Mouse (Mus musculus): ENCODE data around the gene Rab7.

Rab7 gene

GRCm38 (mm10) chr6:88044577-88045405, at the start of gene Rab7:
Gene Rab7, minus strand, starts transcription at chr6:88045270.
- DNase-seq (ENCODE audit: low read depth, low spot score): peak; percentile 97

GRCm38 (mm10) chr6:88088971-88089370, 43.9 kb upstream of the Rab7 start:
- peak; percentile 24 for DNase-seq (ENCODE audit: low read depth, low spot score)

GRCm38 (mm10) chr6:88084278-88085151, 39.4 kb upstream of the Rab7 start, which contains the start of gene Rpn1:
Gene Rpn1, plus strand, starts transcription at chr6:88084482.
- peak; percentile 98 for DNase-seq (ENCODE audit: low read depth, low spot score)

GRCm38 (mm10) chr6:88083672-88084071, 38.6 kb upstream of the Rab7 start:
- DNase-seq (ENCODE audit: low read depth, low spot score): no peak

- no peak for DNase-seq (ENCODE audit: low read depth, low spot score)
Observed at GRCm38 (mm10) chr6:88083095-88083494, 38.0 kb upstream of the Rab7 start.

GRCm38 (mm10) chr6:88075960-88076517, 31.0 kb upstream of the Rab7 start:
- DNase-seq (ENCODE audit: low read depth, low spot score): no peak

- peak; percentile 97 for DNase-seq (ENCODE audit: low read depth, low spot score)
Observed at GRCm38 (mm10) chr6:88074752-88075554, 29.9 kb upstream of the Rab7 start.

DNA sequence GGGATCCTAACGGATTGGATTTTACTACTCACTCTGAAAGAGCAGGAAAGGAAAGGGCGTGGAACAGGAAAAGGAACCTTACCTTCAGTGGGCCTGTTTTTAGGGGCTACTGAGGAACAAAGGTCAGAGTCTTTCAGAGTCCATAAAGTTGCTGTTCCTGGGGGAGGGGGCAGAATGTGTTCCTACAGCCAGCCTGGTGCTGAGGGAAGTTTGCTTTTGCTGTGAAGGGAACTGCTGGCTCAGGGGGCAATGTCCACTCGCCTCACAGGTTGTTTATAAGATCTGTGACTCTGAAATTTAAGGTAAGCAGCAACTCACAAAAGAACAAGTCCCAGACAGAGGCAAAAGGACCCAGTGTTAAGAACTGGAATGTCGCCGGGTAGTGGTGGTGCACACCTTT, 26.1 kb upstream of the Rab7 start:
- DNase-seq (ENCODE audit: low read depth, low spot score): no peak

- no peak for DNase-seq (ENCODE audit: low read depth, low spot score)
Observed at GRCm38 (mm10) chr6:88070468-88070867, 25.4 kb upstream of the Rab7 start.

DNA sequence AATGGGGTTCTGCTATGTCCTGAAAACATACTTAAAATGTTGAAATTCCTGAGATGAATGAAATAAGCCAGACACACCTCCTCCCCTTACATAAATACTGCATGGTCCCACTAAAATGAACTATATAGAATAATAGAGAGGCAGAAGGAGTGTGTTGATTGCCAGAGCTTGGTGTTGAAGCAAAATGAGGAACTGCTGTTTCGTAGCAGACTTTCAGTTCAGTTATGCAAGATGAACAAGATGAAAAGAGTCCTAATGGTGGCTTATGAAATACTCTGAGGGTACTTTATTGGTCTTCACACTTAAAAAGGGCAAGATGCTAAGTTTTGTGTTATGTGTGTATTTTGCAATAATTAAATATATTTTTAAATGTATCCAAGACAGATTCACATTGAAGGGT, 23.7 kb upstream of the Rab7 start:
- DNase-seq (ENCODE audit: low read depth, low spot score): peak; percentile 73

GRCm38 (mm10) chr6:88067722-88068121, 22.7 kb upstream of the Rab7 start:
- DNase-seq (ENCODE audit: low read depth, low spot score): no peak

- DNase-seq (ENCODE audit: low read depth, low spot score): no peak
Observed at GRCm38 (mm10) chr6:88065968-88066367, 20.9 kb upstream of the Rab7 start.

DNA sequence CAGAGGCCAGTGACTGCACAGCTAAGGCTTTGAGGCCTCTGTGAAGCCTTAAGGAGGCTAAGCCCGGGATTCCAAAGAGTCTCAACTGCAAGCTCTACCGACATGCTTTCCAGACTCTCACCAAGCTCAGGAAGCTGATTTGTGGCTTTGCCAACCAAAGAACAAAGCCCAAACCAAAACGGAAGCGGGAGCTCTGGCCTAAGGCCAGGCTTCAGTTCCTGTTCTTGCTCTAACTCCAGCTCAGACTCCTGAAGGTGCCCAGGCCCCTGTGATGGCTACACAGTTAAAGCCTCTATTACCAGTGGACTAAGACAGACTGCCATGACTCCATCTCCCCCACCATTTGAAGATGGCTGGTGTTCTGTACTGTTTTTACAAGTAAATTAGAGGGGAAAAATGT, 20.0 kb upstream of the Rab7 start:
- DNase-seq (ENCODE audit: low read depth, low spot score): no peak

- DNase-seq (ENCODE audit: low read depth, low spot score): peak; percentile 51
Observed at GRCm38 (mm10) chr6:88064072-88064642, 19.1 kb upstream of the Rab7 start.

GRCm38 (mm10) chr6:88062398-88062797, 17.3 kb upstream of the Rab7 start:
- no peak for DNase-seq (ENCODE audit: low read depth, low spot score)

DNA sequence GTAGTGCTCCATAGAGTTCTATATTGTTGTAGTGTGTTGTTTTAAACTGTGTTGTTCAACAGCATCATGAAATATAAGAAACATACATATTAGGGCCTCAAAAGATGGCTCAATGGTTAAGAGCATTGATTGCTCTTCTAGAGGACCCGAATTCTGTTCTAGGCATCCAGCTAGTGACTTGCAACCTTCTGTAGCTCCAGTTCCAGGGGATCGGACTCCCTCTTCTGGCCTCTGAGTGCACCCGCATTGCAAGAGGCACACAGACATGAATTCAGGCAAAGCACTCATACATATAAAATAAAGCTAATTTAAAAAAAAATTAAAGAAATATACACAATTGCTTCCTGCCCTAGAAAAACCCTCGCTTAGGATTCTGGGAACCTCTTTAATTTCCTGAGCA, 16.3 kb upstream of the Rab7 start:
- no peak for DNase-seq (ENCODE audit: low read depth, low spot score)

- DNase-seq (ENCODE audit: low read depth, low spot score): no peak
Observed at GRCm38 (mm10) chr6:88060602-88061001, 15.5 kb upstream of the Rab7 start.

DNA sequence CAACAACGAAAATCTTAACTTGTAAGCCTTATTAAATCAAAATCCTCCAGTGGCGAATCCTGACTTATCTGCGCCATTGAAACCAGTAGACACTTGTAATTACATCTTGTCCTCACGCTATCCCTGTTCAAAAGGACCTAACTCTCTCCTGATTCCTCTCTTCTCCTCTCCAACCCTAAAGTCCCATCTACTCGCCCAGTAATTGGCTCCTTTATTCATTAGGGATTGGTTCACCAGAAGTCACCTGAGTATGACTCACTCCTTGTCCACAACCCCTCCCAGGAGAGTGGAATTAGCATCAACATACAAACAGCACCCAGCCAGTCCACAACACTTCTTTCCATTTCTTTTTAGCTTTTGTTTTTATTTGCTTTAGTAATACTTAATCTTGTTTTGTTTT, 14.8 kb upstream of the Rab7 start:
- DNase-seq (ENCODE audit: low read depth, low spot score): no peak

- DNase-seq (ENCODE audit: low read depth, low spot score): no peak
Observed at GRCm38 (mm10) chr6:88056866-88057265, 11.8 kb upstream of the Rab7 start.

- DNase-seq (ENCODE audit: low read depth, low spot score): no peak
Observed at GRCm38 (mm10) chr6:88055663-88056062, 10.6 kb upstream of the Rab7 start.

Measured in A20 (cell line).